Mouse (Mus musculus): ENCODE results near the gene Nek7. TPM values are rescaled to one million over a fixed set of nuclear protein-coding genes. Genes with fewer than 3 reads are reported as not detected.
A peak's percentile ranks its signal among the peaks of the same experiment; 100 is the strongest.

Gene Nek7
- polyA plus RNA-seq, 1 experiment from 2014 or later: 16.0 TPM

DNA sequence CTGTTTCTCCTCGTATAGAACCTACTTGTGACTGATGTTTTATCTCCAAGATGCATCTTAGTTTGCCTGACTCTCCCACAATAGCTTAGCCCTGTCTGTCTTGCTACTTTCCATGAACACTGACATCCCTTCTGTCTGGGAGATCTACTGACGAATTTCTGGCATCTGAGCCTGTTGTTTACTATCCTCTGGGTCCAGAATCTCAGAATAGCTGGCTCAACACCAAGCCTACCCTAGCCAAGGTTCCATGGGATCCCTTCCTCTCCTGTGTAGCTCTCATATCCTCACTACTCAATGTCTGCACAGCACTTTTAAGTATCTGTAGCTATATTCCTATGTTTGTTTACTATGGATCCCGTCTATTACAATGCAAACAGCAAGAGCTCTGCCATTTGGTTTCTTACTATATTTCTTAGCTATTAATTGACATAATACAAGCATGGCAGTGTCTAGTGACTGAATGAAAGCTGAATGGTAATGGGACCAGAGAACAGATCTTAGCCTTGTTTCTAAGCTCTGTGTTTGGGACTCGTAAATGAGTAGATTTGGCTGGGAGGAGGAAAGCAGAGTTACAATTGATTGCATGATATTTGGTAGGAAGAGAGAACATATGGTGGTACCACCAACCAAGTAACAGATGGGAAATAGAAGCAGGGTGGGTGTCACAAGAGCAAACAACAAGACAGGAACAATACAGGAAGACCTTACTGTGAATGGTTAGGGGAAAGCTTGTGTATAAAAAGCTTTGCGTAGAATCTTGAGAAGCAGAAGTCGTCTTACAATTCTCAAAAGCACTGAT lies 51.3 kb downstream of the Nek7 start:
- Histone ChIP-seq H3K27me3 (no peaks in the 10 kb centered on the region), H3K4me2 (no peak overlapping the region), H3K4me1 (replicated peaks) (peaks cover 21% of the 10 kb centered on the region), H3K9me3 (replicated peaks) (no peaks in the 10 kb centered on the region), H3K4me3 (replicated peaks) (no peak overlapping the region), H3K36me3 (replicated peaks) (no peaks in the 10 kb centered on the region), H3K9ac (no peak overlapping the region), H3K27ac (replicated peaks) (no peak overlapping the region)
- ATAC-seq (ENCODE audit: insufficient read depth): no peak
- WGBS (ENCODE audit: insufficient replicate concordance): 71% methylated on average over 6 of the region's 6 CpGs

DNA sequence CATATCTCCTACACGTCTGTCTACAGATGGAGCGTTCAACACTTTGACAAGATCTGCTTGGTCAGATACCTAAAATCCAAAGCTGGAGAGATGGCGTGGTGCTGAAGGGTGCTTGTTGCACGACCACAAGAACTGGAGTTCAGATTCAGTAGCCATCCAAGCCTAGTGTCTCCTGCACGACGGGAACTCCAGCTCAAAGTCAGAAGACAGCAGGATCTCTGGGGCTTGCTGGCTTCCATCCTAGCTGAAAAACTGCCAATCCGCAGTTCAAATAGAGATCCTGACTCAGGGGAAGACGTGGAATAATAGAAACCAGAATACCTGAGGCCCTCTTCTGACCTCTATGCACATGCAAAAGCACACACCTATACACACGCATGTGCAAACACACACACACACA lies 52.0 kb downstream of the Nek7 start:
- H3K27ac ChIP-seq (replicated peaks): no peak overlapping the region
- peaks cover 21% of the 10 kb centered on the region for H3K4me1 ChIP-seq (replicated peaks)
- WGBS (ENCODE audit: insufficient replicate concordance): 74% methylated on average over 9 of the region's 9 CpGs
- no peaks in the 10 kb centered on the region for H3K36me3 ChIP-seq (replicated peaks)
- no peak overlapping the region for H3K4me3 ChIP-seq (replicated peaks)
- H3K9me3 ChIP-seq (replicated peaks): no peaks in the 10 kb centered on the region
- no peak overlapping the region for H3K9ac ChIP-seq
- no peaks in the 10 kb centered on the region for H3K27me3 ChIP-seq
- no peak overlapping the region for H3K4me2 ChIP-seq
- no peak for ATAC-seq (ENCODE audit: insufficient read depth)

DNA sequence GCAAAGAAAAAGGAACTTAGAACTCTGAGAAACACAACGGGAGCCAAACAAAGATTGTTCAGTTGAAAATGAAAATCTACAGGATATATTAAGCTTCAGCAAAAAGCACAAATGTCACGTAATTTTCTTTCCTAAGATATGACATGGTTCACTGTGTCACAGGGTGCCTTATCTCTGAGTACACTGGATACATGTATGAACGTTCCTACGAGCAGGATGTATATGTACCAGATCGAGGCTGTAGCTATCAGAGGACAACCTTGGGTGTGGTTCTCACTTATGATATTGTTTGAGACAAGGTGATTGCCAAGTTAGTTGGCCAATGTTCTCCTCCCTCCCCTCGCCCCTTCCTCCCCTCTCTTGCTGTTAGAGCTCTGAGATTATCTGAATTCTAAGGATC lies 55.3 kb downstream of the Nek7 start:
- Histone ChIP-seq H3K4me1 (replicated peaks) (peaks cover 10% of the 10 kb centered on the region), H3K27me3 (no peaks in the 10 kb centered on the region), H3K4me3 (replicated peaks) (no peak overlapping the region), H3K36me3 (replicated peaks) (no peaks in the 10 kb centered on the region), H3K27ac (replicated peaks) (no peak overlapping the region), H3K9me3 (replicated peaks) (no peaks in the 10 kb centered on the region), H3K4me2 (no peak overlapping the region), H3K9ac (no peak overlapping the region)
- ATAC-seq (ENCODE audit: insufficient read depth): peak; percentile 85
- 25% methylated on average over 6 of the region's 6 CpGs for WGBS (ENCODE audit: insufficient replicate concordance)

DNA sequence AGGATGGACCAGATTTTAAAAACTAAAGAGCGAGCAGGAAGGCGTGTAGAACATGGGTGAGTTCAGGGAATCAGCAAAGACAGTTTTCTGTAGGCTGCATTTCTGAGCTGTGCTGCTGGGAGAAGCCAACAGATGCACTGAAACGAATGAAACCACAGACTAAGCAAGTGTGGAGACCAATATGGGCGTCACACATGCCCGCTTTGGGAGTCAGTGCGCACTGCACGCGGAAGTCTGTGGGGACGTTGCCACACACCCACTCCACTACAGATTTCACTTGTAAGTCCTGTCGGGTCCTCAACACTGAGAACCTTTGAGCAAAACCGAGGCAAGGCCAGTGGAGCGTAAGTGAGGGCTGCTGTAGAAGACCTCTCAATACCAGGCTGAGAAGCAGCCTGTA lies 59.2 kb downstream of the Nek7 start:
- H3K36me3 ChIP-seq (replicated peaks): no peaks in the 10 kb centered on the region
- H3K27me3 ChIP-seq: no peaks in the 10 kb centered on the region
- 85% methylated on average over 12 of the region's 12 CpGs for WGBS (ENCODE audit: insufficient replicate concordance)
- ATAC-seq (ENCODE audit: insufficient read depth): no peak
- H3K9ac ChIP-seq: no peak overlapping the region
- H3K4me1 ChIP-seq (replicated peaks): peaks cover 10% of the 10 kb centered on the region
- H3K27ac ChIP-seq (replicated peaks): no peak overlapping the region
- no peak overlapping the region for H3K4me3 ChIP-seq (replicated peaks)
- H3K4me2 ChIP-seq: no peak overlapping the region
- no peaks in the 10 kb centered on the region for H3K9me3 ChIP-seq (replicated peaks)

DNA sequence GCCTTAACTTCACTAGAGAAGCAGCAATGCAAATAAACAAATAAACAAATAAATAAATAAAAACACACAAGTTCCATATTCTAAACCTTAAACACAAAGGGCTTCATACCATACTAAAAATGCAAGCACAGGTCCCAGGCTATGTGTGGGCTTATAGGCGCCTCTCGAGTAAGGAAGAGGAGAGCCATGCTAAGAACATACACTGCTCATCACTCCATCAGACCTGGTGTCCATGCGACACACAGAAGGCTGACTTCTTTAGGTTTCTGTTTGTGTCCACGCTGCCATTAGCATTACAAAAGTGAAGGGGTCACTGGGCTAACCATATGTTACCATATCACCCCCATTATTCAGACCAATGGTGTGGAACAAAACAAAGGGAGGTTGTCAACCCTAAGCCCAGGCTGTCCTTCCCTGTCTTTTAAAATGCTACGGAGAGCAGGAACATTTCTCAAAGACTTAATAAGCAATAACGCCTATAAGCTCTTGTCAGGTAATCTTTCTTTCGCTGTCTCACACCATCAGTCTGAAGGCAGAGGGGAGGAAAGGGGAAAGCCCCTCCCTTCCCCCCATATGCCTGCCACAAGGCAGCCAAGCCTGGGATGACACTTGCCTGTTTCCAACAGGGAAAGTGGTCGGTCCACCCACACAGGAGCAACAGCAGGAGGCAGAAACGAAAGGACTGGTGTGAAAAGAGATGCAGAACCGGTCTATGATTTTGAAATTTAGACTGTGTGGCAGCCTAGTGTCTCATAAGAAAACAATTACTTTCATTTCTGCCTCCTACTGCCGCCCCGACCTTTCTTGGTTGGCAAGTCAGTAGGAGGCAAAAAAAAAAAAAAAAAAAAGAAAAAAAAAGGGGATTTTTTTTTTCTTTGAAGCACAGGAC lies 60.5 kb downstream of the Nek7 start:
- Histone ChIP-seq H3K4me1 (replicated peaks) (peaks cover under 1% of the 10 kb centered on the region; the same call in 1 of the 2 replicates), H3K36me3 (replicated peaks) (no peaks in the 10 kb centered on the region)
- WGBS (ENCODE audit: insufficient replicate concordance): 77% methylated on average over 12 of the region's 12 CpGs

DNA sequence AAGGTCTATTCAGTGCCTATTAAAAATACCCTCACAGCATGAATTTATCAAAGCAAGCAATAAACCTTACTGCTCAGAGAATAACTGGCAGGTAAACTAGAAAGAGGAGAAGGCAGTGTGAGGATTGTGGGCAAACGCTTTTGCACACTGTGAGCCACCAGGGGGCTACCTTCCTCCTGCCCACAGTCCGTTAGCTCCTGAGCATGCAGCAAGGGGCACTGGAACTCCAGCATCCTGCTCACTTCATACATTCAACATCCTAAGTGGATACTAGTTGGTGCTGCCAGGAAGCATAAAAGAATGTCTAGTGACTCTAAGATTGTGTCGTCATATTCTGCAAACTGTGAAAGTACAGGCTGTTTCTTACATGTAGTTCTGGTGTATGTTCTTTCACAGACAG lies 61.6 kb downstream of the Nek7 start:
- Histone ChIP-seq H3K9ac (no peak overlapping the region), H3K36me3 (replicated peaks) (no peaks in the 10 kb centered on the region), H3K4me3 (replicated peaks) (no peak overlapping the region), H3K9me3 (replicated peaks) (no peaks in the 10 kb centered on the region), H3K27ac (replicated peaks) (no peak overlapping the region), H3K27me3 (no peaks in the 10 kb centered on the region), H3K4me2 (no peak overlapping the region), H3K4me1 (replicated peaks) (no peaks in the 10 kb centered on the region)
- ATAC-seq (ENCODE audit: insufficient read depth): no peak
- WGBS (ENCODE audit: insufficient replicate concordance): 75% methylated on average over 3 of the region's 3 CpGs

More for the DNA sequence above, 60.5 kb downstream of the Nek7 start:
- Histone ChIP-seq H3K4me3 (replicated peaks) (no peak overlapping the region), H3K27me3 (no peaks in the 10 kb centered on the region), H3K9ac (no peak overlapping the region), H3K9me3 (replicated peaks) (no peaks in the 10 kb centered on the region), H3K27ac (replicated peaks) (no peak overlapping the region), H3K4me2 (no peak overlapping the region)
- ATAC-seq (ENCODE audit: insufficient read depth): no peak

DNA sequence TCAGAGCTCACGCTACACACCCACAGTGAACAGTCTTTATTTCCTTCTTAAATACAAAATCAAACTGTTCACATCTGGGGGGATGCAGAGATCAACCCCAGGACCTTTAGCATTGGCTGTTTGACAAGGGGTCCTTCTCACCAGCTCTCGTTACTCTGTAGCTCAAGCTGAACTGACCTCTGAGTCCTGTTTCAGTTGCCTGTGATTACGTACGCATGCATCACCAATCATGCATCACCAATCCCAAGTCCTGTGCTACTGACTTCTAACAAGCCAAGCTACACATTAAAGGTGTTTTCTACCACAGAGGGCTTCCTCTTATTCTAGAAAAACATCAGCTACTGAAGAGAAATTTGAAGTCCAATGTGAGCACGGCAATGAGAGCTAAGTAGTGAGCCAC lies 65.0 kb downstream of the Nek7 start:
- H3K4me2 ChIP-seq: no peak overlapping the region
- WGBS (ENCODE audit: insufficient replicate concordance): 84% methylated on average over 5 of the region's 5 CpGs
- no peaks in the 10 kb centered on the region for H3K9me3 ChIP-seq (replicated peaks)
- peaks cover 8% of the 10 kb centered on the region; the same call in 1 of the 2 replicates for H3K4me1 ChIP-seq (replicated peaks)
- no peak overlapping the region for H3K9ac ChIP-seq
- no peaks in the 10 kb centered on the region for H3K27me3 ChIP-seq
- no peak for ATAC-seq (ENCODE audit: insufficient read depth)
- H3K4me3 ChIP-seq (replicated peaks): no peak overlapping the region
- H3K36me3 ChIP-seq (replicated peaks): no peaks in the 10 kb centered on the region
- H3K27ac ChIP-seq (replicated peaks): no peak overlapping the region

DNA sequence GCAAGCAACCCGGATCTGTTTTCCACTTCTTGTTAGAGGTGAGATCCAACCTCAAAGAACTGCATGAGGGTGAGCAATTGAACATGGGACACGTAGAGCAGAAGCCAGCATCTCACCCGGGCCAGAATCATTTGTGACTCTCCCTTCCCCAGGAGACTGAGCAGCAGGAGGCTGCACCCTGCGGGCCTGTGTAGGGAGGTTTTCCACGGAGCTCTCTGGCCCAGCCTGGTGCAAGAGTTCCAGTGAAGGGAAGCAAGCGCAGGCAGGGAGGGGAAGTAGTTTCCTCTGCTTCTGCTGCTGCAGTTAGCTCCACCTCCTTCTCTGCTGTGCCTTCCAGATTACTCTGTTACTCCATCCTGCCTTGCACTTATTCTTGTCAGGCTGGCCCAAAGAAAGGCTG lies 69.8 kb downstream of the Nek7 start:
- WGBS (ENCODE audit: insufficient replicate concordance): 19% methylated on average over 6 of the region's 6 CpGs
- Histone ChIP-seq H3K27me3 (no peaks in the 10 kb centered on the region), H3K4me1 (replicated peaks) (peaks cover 8% of the 10 kb centered on the region; the same call in 1 of the 2 replicates), H3K9ac (no peak overlapping the region), H3K9me3 (replicated peaks) (no peaks in the 10 kb centered on the region), H3K4me2 (no peak overlapping the region), H3K4me3 (replicated peaks) (no peak overlapping the region), H3K36me3 (replicated peaks) (no peaks in the 10 kb centered on the region), H3K27ac (replicated peaks) (no peak overlapping the region)
- ATAC-seq (ENCODE audit: insufficient read depth): peak; percentile 41; the same call in 1 of the 2 replicates

DNA sequence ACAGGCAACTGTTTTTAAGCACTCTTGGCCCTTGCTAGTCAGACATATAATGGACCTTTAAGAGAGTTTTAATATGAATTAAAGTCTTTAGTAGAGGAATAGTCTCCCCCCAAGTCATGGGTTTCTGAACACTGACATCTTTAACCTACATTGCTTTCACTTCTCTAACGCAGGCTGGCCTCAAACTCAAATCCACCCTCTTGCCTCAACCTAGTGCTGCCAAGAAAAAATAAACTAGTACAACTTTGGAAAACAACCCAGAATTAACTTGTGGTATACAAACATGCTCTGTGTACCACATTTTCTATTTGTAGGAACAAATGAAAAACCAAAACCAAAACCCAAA lies 77.8 kb downstream of the Nek7 start:
- Histone ChIP-seq H3K27me3 (no peaks in the 10 kb centered on the region), H3K4me3 (replicated peaks) (no peak overlapping the region), H3K9ac (no peak overlapping the region), H3K4me1 (replicated peaks) (no peaks in the 10 kb centered on the region), H3K36me3 (replicated peaks) (no peaks in the 10 kb centered on the region), H3K27ac (replicated peaks) (no peak overlapping the region), H3K9me3 (replicated peaks) (no peaks in the 10 kb centered on the region), H3K4me2 (no peak overlapping the region)
- WGBS (ENCODE audit: insufficient replicate concordance): 73% methylated on average over 1 of the region's 1 CpGs
- ATAC-seq (ENCODE audit: insufficient read depth): no peak

DNA sequence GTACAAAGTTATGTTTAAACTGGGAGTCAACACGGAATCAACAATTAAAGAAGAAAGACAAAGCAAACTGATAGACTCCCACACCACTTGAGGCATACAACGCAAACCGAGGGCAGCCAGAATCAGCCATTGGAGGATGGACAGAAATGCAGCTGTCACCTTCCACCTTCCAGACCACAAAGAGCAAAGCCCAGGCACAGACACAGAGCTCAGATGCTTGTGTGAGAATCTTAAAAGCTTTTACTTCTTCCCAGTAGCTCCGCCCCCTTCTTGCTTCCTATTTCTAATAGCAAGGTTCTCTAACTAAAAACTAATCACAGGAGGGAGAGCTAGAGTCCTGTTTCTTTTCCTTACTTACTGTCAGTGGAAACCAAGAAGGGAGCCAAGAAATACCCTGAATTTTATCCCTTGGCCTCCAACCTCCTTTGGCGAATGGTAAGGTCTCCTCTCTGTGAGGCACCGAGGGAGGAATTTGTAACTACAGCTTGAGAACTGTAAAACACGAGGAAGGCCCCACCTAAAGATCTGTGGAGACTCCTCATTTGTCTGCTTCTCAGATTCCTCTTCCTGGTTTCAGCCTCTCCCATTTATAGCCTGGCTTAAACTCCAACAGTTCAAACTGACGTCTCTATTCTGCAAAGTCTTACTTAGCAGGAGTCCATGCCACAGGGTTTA lies 78.3 kb downstream of the Nek7 start:
- Histone ChIP-seq H3K4me2 (no peak overlapping the region), H3K9ac (no peak overlapping the region), H3K27me3 (no peaks in the 10 kb centered on the region), H3K4me1 (replicated peaks) (no peaks in the 10 kb centered on the region), H3K27ac (replicated peaks) (no peak overlapping the region), H3K36me3 (replicated peaks) (no peaks in the 10 kb centered on the region), H3K4me3 (replicated peaks) (no peak overlapping the region), H3K9me3 (replicated peaks) (no peaks in the 10 kb centered on the region)
- 50% methylated on average over 8 of the region's 8 CpGs for WGBS (ENCODE audit: insufficient replicate concordance)
- ATAC-seq (ENCODE audit: insufficient read depth): no peak

DNA sequence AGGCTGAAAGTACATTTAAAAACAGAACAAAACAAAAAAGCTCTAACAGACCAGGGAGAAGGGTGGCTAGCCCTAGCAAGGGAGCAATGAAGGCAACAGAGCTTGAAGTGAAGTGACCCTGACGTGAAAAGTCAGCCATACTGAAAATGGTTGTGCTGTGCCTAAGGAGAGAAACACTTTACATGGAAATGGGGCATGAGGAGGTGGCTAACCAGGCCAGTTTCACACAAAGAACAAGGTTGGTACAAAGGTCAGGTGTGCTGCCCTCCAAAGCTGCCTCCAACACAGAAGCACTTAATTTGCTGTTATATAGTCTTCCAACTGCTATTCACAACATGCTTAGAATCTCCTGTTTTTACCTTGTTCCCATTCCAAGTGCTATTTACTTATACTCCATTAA lies 80.2 kb downstream of the Nek7 start:
- 70% methylated on average over 1 of the region's 1 CpGs for WGBS (ENCODE audit: insufficient replicate concordance)
- Histone ChIP-seq H3K4me2 (no peak overlapping the region), H3K4me1 (replicated peaks) (no peaks in the 10 kb centered on the region), H3K27ac (replicated peaks) (no peak overlapping the region), H3K9ac (no peak overlapping the region), H3K27me3 (no peaks in the 10 kb centered on the region), H3K9me3 (replicated peaks) (no peaks in the 10 kb centered on the region), H3K36me3 (replicated peaks) (no peaks in the 10 kb centered on the region), H3K4me3 (replicated peaks) (no peak overlapping the region)
- no peak for ATAC-seq (ENCODE audit: insufficient read depth)
